Mouse (Mus musculus): ENCODE data around the gene 9330159F19Rik. TPM values are rescaled to one million over a fixed set of nuclear protein-coding genes. Genes with fewer than 3 reads are reported as not detected.

The 9330159F19Rik gene
- total and polyA plus RNA-seq, 3 experiments: 0.10 to 0.68 (median 0.11) TPM

DNA sequence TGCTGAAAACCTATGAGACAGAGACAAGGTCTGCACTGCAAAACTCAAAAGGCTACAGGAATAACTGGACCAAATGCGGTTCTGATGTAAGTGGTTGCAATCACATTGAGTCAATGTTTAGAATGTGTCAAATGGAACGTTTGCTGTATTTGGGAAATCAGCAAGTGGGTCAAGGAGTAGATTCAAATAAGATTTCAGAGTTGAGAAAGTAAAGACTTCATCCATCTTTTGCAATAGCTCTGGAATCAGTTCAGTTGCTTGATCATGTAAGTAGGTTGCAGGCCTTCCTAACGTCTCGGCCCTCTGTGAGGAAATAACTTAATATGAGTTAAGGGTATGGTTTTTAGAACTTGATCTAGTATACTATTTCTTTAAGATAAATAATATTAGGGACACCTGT is 13.9 kb downstream of the 9330159F19Rik start:
- Histone ChIP-seq H3K27me3 (ENCODE audit: insufficient read depth, low read length) (no peaks in the 10 kb centered on the region), H3K4me1 (ENCODE audit: insufficient read depth, low read depth, low read length) (no peaks in the 10 kb centered on the region), H3K9me3 (replicated peaks) (no peaks in the 10 kb centered on the region), H3K4me3 (ENCODE audit: low read depth, low read length) (no peak overlapping the region), H3K36me3 (replicated peaks) (no peaks in the 10 kb centered on the region)
- TF ChIP-seq CTCF (IDR thresholded peaks at IDR 0.05; ENCODE audit: low read depth, low read length) (no peak), TAL1 (conservative IDR thresholded peaks at IDR 0.05; ENCODE audit: low read depth, low read length) (no peak), POLR2AphosphoS5 (IDR thresholded peaks at IDR 0.05; ENCODE audit: insufficient replicate concordance, low read depth, low read length) (no peak)
- no peak for DNase-seq (ENCODE audit: low spot score)
- no peak for ATAC-seq (ENCODE audit: extremely low read depth, insufficient number of reproducible peaks, low FRiP score, poor library complexity, severe bottlenecking)

GRCm38 (mm10) chr10:29231208-29231607 is 19.8 kb downstream of the 9330159F19Rik start:
- H3K4me1 ChIP-seq (ENCODE audit: insufficient read depth, low read depth, low read length): no peaks in the 10 kb centered on the region
- no peaks in the 10 kb centered on the region for H3K27me3 ChIP-seq (ENCODE audit: insufficient read depth, low read length)
- H3K36me3 ChIP-seq (replicated peaks): no peaks in the 10 kb centered on the region
- no peak for ATAC-seq (ENCODE audit: extremely low read depth, insufficient number of reproducible peaks, low FRiP score, poor library complexity, severe bottlenecking)
- no peak overlapping the region for H3K4me3 ChIP-seq (ENCODE audit: low read depth, low read length)
- DNase-seq (ENCODE audit: low spot score): no peak
- H3K9me3 ChIP-seq (replicated peaks): no peaks in the 10 kb centered on the region
- no peak for TF ChIP-seq TAL1 (conservative IDR thresholded peaks at IDR 0.05; ENCODE audit: low read depth, low read length)
- TF ChIP-seq POLR2AphosphoS5 (IDR thresholded peaks at IDR 0.05; ENCODE audit: insufficient replicate concordance, low read depth, low read length): no peak
- no peak for TF ChIP-seq GATA1 (IDR thresholded peaks at IDR 0.05; ENCODE audit: borderline replicate concordance, low read length)
- TF ChIP-seq CTCF (IDR thresholded peaks at IDR 0.05; ENCODE audit: low read depth, low read length): no peak
- TF ChIP-seq GATA2 (IDR thresholded peaks at IDR 0.05; ENCODE audit: borderline replicate concordance, low read depth, low read length): no peak

Other genes with a start within 250 kb of the 9330159F19Rik start
- not detected in 2 replicates for gene 2310057J18Rik, start 225.3 kb upstream of the 9330159F19Rik start, total RNA-seq (2014; fragmentation: Nextera tagmentation)
- 0.11 and 0.17 TPM in 2 replicates for gene 2310057J18Rik, start 225.3 kb upstream of the 9330159F19Rik start, total RNA-seq (2017)
- not detected in 2 replicates for gene 2310057J18Rik, start 225.3 kb upstream of the 9330159F19Rik start, polyA plus RNA-seq (2012)
- gene Soga3, start 67.8 kb upstream of the 9330159F19Rik start, total RNA-seq (2014; fragmentation: Nextera tagmentation): 2.0 TPM in 2 replicates
- 1.3 and 2.2 TPM in 2 replicates for gene Soga3, start 67.8 kb upstream of the 9330159F19Rik start, total RNA-seq (2017)
- gene Soga3, start 67.8 kb upstream of the 9330159F19Rik start, polyA plus RNA-seq (2012): 11.7 and 17.6 TPM in 2 replicates
- gene Gm49353, start 12.7 kb upstream of the 9330159F19Rik start, total RNA-seq (2014; fragmentation: Nextera tagmentation): not detected in 2 replicates
- not detected in 2 replicates for gene Gm49353, start 12.7 kb upstream of the 9330159F19Rik start, total RNA-seq (2017)
- gene Gm49353, start 12.7 kb upstream of the 9330159F19Rik start, polyA plus RNA-seq (2012): not detected in 2 replicates
- gene Echdc1, start 101.6 kb downstream of the 9330159F19Rik start, total RNA-seq (2014; fragmentation: Nextera tagmentation): 39.5 and 41.3 TPM in 2 replicates
- 68.0 and 73.6 TPM in 2 replicates for gene Echdc1, start 101.6 kb downstream of the 9330159F19Rik start, total RNA-seq (2017)
- gene Echdc1, start 101.6 kb downstream of the 9330159F19Rik start, polyA plus RNA-seq (2012): 2.5 and 3.7 TPM in 2 replicates
- gene Rnf146, start 150.8 kb downstream of the 9330159F19Rik start, total RNA-seq (2014; fragmentation: Nextera tagmentation): 52.1 and 61.7 TPM in 2 replicates
- 55.2 and 63.8 TPM in 2 replicates for gene Rnf146, start 150.8 kb downstream of the 9330159F19Rik start, total RNA-seq (2017)
- gene Rnf146, start 150.8 kb downstream of the 9330159F19Rik start, polyA plus RNA-seq (2012): 6.8 and 7.0 TPM in 2 replicates